Mouse (Mus musculus): ENCODE measurements at regions not wholly inside any gene's neighbourhood (a gene's known extent, or its start where the extent isn't known, plus 50 kb on each side); places are given as distances from the start of the nearest gene placed in this dataset.

DNA sequence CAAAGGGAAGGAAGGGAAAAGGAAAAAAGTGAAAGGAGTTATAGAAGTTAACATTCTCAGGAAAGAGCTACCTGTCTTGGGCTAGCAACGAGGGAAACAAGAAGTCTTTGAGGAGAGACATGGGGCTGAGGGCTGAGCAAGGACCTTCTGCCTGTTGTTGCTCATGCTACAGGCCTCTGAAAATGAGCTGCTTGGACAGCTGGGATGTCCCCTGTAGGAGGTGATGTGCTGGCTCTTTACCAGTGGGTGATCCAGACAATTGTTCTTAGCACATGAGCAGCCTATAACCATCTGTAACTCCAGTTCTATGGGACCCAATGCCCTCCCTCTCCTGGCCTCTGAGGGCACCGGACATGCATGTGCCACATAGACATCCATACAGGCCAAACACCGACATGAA is 155.5 kb upstream of the Bcor start:
- no peak for TF ChIP-seq CTCF (IDR thresholded peaks at IDR 0.05; ENCODE audit: low read depth)
- no peak for TF ChIP-seq EP300 (IDR thresholded peaks at IDR 0.05; ENCODE audit: low read depth)
